Mouse (Mus musculus) B cell, adult 2 months (primary cell): ENCODE measurements at regions not wholly inside any gene's neighbourhood (a gene's known extent, or its start where the extent isn't known, plus 50 kb on each side); places are given as distances from the start of the nearest gene placed in this dataset.
"Not testable (repeated sequence)": the region's sequence is repeated elsewhere in the genome, so short reads cannot be mapped to it uniquely, and the experiment has no call there.

ENCODE experiments used
- DNase-seq, 2 experiments: peaks; one replicate each; pipeline ENCODE4 v3.0.0; 2022

DNA sequence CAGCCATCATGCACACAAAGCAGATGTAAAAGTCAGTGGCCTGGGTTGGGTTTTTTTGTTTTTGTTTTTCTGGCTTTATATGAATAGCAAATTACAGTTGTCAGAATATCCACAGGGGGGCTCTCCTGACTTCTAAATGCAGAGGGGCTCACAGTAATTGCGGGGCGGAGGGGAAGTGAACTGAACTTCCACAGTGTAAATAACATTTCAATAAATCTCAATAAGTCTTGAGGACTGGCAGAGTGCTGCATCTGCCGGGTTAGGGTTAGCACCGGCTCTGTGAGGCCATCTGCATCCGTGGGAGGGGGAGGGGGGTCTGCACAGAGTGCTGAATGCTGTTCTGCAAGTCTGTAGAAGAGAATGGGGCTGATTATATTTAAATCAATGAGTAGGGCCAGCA lies 50.3 kb upstream of the Arl4c start:
- DNase-seq, result no peak

DNA sequence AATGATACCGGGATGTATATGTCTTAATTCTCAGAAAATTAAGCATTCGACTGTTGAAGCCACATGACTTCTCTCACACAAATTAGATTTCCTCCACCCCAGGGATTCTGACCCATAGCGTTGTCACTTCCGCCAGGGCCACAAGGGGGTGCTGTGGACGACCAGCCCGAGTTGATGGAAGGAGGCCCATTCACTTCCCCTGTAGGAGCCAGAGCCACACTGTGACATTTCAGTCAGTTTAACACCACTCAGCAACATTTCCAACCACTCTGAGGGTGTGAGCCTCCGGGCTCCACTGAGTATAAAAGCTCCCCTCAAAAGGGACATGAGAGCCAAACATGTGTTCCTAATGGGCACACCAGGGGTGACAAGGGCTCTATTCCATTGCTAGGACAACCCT lies 54.6 kb upstream of the Arl4c start:
- DNase-seq, result peak; percentile 5 to 9

- DNase-seq, result no peak
Observed at GRCm38 (mm10) chr1:88757162-88757561, 55.1 kb upstream of the Arl4c start.

DNA sequence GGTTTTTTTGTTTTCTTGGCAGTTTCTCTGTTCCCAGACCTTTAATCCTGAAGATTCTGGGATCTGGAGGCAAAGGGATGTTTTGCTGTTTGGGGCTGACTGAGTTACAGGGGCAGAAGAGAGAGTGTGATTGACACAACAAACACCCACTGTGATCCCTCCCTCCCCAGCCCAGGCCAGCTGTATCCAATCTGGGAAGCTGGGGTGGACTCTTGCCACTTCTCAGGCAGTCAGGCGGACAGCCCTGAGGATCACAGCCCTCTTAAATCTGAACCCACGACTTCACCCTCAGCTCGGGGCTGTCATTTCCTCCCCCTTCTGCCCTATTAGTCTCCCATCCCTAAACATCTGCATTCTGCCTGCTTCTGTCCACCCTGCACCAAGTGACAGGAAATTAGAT lies 55.7 kb upstream of the Arl4c start:
- DNase-seq, result no peak

DNA sequence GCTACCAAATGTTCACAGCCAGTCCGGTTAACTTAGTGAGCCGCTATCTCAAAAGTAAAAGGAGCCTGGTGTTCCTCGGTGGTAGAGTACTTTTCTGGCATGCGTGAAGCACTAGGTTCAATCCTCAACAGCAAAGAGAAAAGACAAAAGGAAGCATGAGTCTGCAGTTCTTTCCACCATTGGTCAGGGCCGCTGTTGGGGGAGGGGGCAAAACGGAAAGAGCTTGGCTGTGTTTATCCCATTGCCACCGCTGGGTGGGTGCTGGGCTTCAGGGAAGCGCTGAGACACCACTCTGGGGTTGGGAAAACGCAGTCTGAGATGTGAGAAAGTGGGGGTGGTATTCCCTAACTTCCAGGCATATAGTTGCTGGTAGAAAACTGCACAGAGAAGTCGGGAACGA lies 58.6 kb upstream of the Arl4c start:
- DNase-seq, result no peak

DNA sequence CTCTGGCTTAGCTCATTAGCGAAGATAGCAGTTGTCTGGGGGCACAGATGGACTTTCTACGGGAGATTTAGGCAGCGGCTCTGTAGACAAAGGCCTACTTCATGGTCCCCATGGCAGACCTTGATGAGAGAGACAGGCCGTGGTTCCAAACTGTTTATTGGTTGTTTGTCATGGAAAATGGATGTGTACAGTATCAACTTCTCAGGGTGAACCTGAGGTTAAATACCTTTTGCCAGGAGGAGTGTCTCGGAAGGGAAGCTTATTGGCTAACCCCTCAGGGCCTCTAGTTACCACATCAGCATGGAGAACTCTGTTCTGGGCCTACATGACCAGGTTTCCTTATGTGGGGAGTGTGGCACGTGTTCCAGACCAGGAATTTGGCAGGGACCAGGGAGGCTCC lies 59.1 kb upstream of the Arl4c start:
- DNase-seq, result no peak

GRCm38 (mm10) chr1:88763725-88764364 lies 61.8 kb upstream of the Arl4c start:
- DNase-seq, result no peak

DNA sequence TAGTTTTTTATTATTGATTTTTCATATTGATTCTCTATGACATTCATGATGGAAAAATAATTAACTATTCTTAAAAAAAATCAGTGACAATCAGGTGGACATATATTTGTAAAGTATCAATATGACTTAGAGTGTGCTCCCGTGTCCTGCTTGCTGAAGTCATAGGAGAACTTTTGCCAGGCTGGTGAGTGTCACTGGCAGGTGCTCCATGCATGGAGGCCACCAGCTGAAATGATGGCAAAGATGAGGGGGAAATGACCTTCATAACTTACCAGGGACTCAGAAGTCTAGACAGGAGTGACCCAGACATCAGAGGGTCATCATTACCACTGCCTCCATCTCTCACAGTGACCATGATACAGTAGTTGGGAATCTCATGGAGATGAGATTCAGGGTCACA lies 62.5 kb upstream of the Arl4c start:
- no peak for DNase-seq

- peak in 1 of 2 experiments; percentile 2 for DNase-seq
Observed at GRCm38 (mm10) chr1:88777009-88777408, 75.0 kb upstream of the Arl4c start.

GRCm38 (mm10) chr1:88780262-88780661 lies 78.2 kb upstream of the Arl4c start:
- no peak for DNase-seq

DNA sequence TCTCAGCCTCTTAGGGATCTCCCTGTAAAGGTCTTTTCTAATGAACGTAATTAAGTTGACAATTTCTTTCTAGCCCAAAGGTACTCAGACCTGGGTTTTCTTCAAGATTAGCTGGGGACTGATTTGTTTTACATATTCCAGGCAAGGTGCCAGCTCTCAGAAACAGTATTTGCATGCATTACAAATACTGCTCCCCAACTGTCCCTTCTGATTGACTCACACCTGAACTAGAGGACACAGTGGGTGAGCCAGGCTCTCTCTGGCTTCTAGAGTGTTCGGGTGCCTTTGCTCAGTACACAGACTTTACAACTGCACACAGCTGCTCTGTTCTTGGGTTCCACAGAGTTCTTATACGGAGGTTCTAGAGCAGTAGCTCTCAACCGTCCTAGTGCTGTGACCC lies 81.1 kb upstream of the Arl4c start:
- DNase-seq, result no peak

GRCm38 (mm10) chr1:88784866-88785620 lies 83.0 kb upstream of the Arl4c start:
- no peak for DNase-seq

GRCm38 (mm10) chr1:88786066-88786465 lies 84.0 kb upstream of the Arl4c start:
- DNase-seq, result no peak

- DNase-seq, result no peak
Observed at GRCm38 (mm10) chr1:88790674-88791073, 88.7 kb upstream of the Arl4c start.

DNA sequence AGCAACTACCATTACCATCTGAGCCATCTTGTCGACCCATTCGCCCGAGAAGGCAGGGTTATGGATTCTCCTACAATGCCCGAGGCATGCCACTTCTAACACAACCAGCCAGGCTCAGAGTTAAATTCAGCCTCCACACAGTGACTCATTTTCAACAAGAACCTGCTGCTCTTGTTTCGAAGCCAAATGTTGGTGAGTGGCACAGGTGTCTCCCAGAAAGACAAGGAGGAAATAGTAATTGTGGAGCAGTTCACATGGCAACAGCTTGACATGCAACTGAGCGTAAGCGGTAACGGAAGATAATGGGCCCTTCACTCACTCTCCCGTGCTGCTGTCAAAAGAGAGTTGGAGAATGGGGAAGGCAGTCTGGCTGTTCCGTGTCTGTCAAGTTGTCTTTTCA lies 92.9 kb upstream of the Arl4c start:
- DNase-seq, result no peak

DNA sequence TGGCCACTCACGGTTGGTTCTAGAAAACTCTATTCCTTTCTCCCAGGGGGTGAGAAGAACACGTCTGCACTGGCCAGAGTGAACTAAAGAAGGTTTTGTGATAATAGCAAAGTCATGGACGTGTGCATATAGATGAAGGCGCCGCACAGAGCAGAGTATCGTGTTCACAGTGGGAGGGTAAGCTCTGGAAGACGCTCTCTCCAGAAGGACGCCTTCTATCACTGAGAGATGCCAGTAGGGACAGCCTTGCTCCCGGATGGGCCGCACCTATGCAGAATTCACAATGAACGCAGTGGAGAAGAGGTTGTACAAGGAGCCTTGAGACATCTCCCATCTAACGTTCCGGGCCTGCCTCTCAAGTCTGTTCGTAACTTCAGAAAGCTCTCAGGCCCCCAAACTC lies 96.5 kb upstream of the Arl4c start:
- no peak for DNase-seq

GRCm38 (mm10) chr1:88798874-88799273 lies 96.9 kb upstream of the Arl4c start:
- DNase-seq, result no peak

DNA sequence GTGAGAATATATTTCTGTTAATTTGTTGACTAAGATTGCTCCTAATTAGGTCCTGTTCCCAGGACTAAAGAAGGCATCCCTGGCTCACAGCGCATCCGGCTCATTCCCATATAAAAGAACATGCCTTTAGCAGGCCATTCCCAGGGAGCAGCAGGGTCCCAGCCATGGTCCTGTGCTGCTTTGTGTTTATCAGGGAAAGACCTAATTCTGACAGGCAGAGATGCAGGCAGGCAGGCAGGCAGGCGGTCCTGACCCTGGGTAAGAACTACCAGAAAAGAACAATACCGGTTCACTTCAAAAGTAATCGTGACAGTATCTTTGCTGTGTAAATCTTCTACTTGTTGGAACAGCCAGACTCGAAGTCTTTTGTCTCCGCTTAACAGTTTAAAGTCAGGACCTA lies 97.3 kb upstream of the Arl4c start:
- no peak for DNase-seq

DNA sequence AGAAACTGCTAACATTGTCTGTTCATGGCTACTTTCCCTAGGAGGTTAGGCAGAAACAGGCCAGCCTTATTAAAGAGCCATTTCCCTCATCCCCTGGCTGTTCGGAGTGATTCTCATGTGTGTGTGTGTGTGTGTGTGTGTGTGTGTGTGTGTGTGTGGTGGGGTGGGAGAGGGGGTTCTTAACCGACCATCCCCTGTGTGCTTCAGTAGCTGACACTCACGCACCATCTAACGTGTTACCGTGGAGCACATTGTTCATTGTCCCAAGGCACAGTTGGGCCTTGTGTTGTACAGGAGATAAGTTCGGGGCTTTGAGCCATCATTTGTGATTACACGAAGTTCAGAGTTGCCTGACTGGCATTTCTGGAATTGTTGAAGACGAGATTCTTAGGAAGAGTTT lies 97.8 kb upstream of the Arl4c start:
- no peak for DNase-seq

- DNase-seq, result no peak
Observed at GRCm38 (mm10) chr1:88800411-88800810, 98.4 kb upstream of the Arl4c start.

- not testable (repeated sequence) for DNase-seq
Observed at GRCm38 (mm10) chr1:88801151-88801550, 99.1 kb upstream of the Arl4c start.

- no peak for DNase-seq
Observed at GRCm38 (mm10) chr1:88806960-88807359, 104.9 kb upstream of the Arl4c start.

GRCm38 (mm10) chr1:88807901-88808300 lies 105.9 kb upstream of the Arl4c start:
- no peak for DNase-seq

- DNase-seq, result no peak
Observed at GRCm38 (mm10) chr1:88808508-88808907, 106.5 kb upstream of the Arl4c start.

DNA sequence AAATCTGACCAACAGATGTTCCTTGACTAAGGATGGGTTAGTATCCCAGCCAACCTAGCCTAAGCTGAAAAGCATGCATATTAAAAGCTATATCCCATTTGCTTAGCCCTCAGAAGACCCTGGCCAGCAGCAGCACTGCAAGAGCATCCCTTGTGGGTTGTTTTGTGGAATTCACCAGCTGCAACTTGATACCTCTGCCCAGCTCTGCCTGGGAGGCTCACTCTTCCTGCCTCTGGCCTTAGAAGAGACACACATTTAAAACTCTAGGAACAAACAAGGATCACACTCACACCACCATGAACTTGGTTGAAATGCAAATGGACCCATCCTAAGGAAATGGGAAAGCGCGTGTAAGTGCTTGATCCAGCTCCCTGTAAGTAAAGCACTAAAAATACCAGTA lies 107.7 kb upstream of the Arl4c start:
- DNase-seq, result no peak
